Mouse (Mus musculus) left cerebral cortex, postnatal 14 days (tissue): Measurements from ENCODE around the gene Nol9. TPM values are rescaled to one million over a fixed set of nuclear protein-coding genes. Genes with fewer than 3 reads are reported as not detected.
A peak's percentile ranks its signal among the peaks of the same experiment; 100 is the strongest.

Experiments
- DNase-seq, 2 experiments: peaks; one replicate each; pipeline ENCODE4 v3.0.0; 2021 to 2022; ENCODE audit warnings: low spot score in 2 of 2, mixed read lengths in 1 of 2
- intact Hi-C: fragments of 180-260 bp; cut with DNase I; formaldehyde crosslinking; loops from one replicate; pipeline ENCODE4 v1.15.1; 2025
- long read RNA-seq, 2 experiments: library from polyadenylated mRNA; stranded (forward); transcript quantifications; one replicate each; pipeline ENCODE4 v2.0.0; 2021
- total RNA-seq, 2 experiments: library from RNA; stranded (reverse); gene quantifications; 2 replicates each; pipeline ENCODE4 v1.2.3; 2021

Gene Nol9
- 10 to 100 TPM; 21.3 to 21.9 TPM for total RNA-seq
- long read RNA-seq, experiment 1, transcript Nol9-201 (12 exons, 3,722 nt) = major isoform, 15 of 23 reads
- long read RNA-seq, experiment 1, partial matches to known transcripts = 1 of 23 reads
- long read RNA-seq, experiment 1, other reads (novel, unspliced or antisense) = 7 of 23 reads
- long read RNA-seq, experiment 2, transcript Nol9-201 (12 exons, 3,722 nt) = major isoform, 13 of 24 reads
- long read RNA-seq, experiment 2, partial matches to known transcripts = 3 of 24 reads
- long read RNA-seq, experiment 2, other reads (novel, unspliced or antisense) = 7 of 24 reads

DNA sequence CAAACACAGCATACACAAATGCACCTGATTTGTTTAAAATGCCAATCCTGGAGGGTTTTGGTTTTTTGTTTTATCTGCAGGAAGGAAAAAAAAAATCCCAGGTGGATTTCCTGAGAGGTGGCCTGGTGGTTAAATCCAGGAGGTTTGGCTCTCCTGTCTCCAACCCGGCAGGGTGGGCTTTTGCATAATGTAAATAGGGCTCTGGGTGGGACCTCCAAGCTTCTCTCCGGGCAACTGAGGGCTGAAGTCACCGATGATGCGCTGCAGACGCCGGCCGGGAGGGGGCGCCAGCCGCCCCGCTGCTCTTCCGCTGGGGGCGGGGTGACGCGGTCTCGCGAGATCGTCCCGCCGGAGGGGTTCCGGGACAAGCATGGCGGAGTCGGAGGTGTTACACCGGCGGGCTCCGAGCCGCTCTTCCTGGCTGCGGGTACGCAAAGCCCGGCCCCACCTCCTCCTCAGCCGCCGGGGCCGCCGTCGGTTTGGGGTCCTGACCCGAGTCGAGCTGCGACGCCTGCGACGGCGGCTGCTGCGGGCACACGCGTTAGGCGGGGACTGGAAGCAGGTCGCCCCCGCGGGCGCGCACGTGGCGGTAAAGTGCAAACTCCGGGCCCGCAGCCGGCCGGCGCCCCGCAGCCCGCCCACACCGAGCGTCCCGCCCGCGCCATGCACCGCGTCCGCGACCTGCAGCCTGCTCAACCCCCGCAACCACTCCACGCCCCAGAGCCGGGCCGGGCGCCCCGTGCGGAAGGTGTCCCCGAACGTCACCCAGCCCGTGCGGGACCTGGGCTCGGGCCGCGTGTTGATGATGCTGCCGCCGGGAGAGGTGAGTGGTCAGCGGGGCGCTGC lies at the start of gene Nol9:
Gene Nol9, plus strand, starts transcription at position 337 of the 846 bp plus-strand sequence.
- intact Hi-C loops = loop anchor here (5.0 kb wide), 2 partner anchors 57 to 58 kb away; no protein-coding TSS in a partner anchor
- DNase-seq = peak; percentile 90 to 93

DNA sequence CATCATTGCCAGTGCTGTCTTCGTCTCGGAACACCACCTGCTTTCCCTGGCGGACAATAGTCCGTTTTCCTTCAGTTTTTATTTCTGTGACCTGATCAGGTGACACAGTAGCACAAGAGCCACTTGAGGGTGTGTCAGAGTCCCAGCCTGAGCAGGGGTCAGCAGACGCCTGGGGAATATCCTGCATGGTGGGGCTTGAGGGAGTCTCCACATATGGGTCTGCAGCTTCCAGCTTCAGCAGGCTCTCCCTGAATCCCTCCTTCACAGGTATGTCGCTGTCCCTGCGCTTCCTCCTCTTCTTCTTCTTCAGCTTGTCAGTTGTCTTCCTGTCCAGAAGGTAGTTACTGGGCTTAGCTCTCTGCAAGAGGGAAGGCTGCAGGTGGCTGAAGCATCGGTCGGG lies 47.0 kb upstream of the Nol9 start:
- no peak for DNase-seq
- intact Hi-C loops = no loop called here

DNA sequence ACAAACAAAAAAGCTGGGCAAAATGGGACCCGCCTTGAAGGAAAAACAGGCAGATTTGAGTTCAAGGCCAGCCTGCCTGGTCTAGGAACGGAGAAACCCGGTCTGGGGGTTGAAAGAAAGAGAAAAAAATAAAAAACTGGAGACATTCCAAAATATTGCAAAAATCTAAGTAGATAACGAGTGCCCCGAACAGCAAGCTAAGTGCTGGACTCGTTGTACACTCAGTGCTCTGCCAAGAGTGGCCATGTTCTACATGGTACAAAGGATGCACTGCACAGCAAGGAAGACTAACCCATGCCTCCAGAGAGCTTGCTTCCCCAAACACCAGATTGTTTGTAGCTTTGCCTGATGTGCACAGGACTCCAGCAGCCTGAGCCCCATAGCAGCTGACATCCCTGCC lies 46.1 kb upstream of the Nol9 start:
- DNase-seq = no peak
- intact Hi-C loops = no loop called here

DNA sequence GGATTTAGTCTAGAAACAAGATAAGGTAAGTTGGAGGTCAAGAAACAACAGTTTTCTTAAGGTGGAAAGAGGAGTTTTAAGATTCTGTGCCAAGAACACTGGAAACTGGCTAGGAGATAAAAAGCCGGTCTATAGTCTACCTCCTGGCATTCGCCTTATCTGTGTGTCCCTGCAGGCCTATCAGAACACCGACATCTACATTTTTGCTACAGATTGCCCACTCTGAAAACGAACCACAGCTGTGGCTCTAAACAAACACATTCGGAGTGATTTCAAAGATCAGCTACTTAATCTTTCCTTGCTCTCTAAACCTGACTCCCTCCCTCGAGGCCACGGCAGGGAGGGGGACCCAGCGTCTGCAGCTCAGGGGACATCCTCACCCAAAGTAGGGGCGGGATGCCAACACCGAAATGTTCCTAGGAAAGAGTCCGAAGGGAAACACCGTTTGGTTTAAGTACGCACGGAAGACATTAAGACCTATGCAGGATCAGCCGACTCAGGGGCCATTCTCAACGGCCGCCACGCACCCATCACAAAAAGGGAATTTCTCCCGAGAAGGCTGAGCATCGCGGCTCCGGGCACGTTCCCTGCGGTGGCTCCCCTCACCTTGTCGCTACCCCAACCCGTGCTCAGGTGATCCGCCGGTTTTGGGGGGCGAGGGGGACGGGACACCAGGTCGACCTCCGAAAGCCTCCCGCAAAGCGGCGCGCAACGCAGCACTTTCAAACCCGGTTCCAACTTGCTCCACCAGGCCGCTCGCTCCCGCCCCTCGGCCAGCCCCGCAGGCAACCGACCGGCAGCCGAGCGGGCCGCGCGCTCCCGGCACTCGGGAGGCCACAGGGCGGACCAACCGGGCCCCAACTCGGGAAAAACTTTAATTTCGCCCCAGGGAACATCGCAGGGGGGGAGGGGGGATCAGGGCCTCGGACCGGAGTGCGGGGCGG lies 44.6 kb upstream of the Nol9 start:
- intact Hi-C loops = no loop called here
- no peak for DNase-seq

- intact Hi-C loops = no loop called here
- DNase-seq = no peak
Measured at GRCm38 (mm10) chr4:151995371-151996172, 43.5 kb upstream of the Nol9 start.

GRCm38 (mm10) chr4:151996173-151996950 lies 42.8 kb upstream of the Nol9 start, which contains the start of gene Phf13:
Phf13 (minus strand) TSS chr4:151996258.
- DNase-seq = peak; percentile 99
- intact Hi-C loops = no loop called here

- intact Hi-C loops = no loop called here
Measured at GRCm38 (mm10) chr4:151996951-151997222, 42.2 kb upstream of the Nol9 start.

DNA sequence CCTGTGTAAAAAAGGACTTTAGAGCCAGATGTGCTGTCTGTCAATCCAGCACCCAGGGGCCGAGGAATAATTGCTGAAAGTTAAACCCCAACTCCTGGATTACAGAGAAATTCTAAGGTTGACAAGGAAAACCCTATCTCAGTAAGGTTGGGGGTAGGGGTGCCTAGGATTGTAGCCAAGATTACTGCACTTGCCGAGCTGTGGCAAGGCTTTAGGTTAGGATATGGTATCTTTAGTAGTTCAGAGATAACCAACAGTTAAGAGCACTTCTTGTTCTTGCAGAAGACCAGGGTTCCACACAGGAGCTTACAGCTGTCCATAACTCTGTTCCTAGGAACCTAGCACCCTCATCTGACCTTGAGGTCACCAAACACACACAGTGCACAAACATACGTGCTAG lies 41.4 kb upstream of the Nol9 start:
- intact Hi-C loops = no loop called here
- no peak for DNase-seq

More at GRCm38 (mm10) chr4:151996951-151997222, 42.2 kb upstream of the Nol9 start:
- DNase-seq = no peak

DNA sequence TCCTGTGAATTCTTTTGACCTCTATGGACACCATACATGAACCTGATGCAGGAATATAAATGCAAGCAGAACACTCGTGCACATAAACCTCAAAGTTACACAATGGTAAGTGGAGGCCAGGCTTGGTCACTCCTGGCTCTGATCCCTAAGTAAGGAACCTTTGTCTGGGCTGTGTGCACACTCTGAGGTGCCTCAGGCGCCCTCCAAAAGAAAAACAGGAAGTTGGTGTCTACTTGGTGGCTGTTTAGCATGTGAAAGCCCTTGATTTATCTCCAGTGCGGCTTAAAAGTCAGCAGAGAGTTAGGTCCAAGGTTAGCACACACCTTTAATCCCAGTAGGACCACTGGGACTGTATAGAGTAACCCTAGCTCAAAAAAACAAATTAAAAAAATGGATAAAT lies 39.6 kb upstream of the Nol9 start:
- no peak for DNase-seq
- intact Hi-C loops = no loop called here

GRCm38 (mm10) chr4:152000906-152001305 lies 38.2 kb upstream of the Nol9 start:
- intact Hi-C loops = no loop called here
- DNase-seq = peak in 1 of 2 experiments; percentile 77

GRCm38 (mm10) chr4:152001335-152001734 lies 37.8 kb upstream of the Nol9 start:
- intact Hi-C loops = no loop called here
- DNase-seq = no peak

DNA sequence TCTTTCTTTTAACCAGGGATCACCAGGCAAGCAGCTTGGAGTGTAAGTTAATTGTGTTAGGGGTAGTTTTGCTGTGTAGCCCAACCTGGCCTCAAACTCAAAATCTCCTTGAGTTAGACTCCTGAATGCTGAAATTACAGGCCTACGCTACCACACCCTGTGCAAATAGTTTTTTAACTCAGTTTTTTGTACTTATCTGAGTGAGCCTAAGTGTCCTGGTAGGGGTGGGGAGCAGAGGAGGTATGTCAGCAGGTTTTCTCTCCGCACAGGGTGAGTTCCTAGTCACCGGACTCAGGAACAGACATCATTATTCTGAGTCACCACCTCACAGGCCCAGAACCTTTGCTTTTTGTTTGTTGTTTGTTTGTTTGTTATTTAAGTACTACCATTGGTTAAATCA lies 37.1 kb upstream of the Nol9 start:
- DNase-seq = no peak
- intact Hi-C loops = no loop called here

DNA sequence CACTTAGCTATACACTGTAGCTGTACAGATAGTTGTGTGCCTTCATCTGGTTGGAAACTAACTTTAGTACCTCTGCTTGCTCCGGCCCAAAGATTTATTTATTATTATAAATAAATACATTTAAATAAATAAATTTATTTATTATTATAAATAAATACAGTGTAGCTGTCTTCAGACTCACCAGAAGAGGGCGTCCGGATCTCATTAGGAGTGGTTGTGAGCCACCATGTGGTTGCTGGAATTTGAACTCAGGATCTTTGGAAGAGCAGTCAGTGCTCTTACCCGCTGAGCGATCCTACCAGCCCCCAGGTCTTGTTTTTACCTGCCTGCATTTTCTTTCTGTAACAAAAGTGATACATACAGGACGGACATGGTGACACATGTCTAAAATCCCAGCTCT lies 33.0 kb upstream of the Nol9 start:
- DNase-seq = no peak
- intact Hi-C loops = no loop called here

DNA sequence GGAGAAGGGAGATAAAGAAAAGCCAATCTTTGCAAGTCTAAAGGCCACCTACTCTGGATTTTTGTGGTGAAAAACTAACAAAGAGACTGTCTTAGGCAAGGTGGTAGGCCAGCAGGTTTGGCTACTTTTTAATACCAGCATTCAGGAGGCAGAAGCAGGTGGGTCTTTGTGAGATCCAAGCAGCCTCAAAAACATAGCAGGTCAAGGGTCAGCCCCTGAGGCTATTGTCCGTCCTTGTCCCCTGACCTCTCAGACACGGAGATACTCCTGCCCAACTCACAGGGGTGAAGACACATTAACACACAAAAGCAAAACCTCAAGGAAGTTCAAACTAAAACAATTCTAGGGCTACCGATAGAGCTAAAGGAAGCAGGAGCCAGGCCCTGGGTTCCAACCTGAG lies 32.3 kb upstream of the Nol9 start:
- intact Hi-C loops = no loop called here
- DNase-seq = no peak

DNA sequence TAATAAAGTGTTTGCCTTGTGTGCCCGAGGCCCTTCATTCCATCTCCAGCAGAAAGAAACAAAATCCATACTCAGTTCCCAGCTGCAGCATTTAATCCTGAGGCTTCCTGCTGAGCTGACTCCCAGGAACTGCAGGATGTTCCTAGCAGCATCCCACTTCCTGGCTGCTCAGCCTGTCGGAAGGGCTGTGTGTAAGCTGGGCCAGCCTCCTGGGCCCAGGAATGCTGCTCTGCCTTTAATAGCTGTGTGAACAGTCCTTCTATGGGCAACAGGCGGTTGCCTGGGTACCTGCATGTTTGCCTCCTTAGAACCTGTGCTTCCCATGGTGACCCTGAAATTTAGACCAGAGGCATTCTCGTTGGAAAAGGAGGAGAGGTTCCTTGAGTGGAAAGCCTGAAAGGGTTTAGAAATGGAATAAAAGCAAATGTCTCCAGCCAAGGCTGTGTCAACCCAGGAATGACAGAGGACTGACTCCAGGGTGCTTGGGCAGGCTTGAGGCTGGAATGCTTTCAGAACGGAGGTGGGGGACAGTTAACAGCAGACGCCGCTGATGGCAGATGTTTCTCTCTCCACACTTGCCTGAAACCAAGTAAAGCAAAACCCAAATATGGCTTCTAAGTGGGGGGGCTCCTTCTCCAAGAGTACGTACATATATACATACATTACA lies 31.5 kb upstream of the Nol9 start:
- intact Hi-C loops = no loop called here
- peak in 1 of 2 experiments; percentile 60 for DNase-seq

DNA sequence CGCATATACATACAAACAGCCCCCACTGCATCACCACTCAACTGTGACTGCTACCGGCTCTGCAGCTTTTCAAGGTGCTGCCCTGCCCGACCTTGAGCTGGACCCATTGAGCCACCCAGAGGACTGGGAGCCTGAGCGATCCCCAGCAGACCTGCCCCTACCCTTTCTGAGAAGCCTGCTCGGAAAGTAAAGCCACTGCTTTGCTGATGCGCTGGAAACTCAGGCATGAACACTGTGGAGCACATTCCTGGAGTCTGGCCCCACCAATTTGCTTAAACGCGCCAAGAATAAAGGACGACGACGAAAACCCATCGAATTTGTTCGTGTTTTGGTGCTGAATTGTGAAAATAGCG lies 31.0 kb upstream of the Nol9 start:
- intact Hi-C loops = no loop called here

DNA sequence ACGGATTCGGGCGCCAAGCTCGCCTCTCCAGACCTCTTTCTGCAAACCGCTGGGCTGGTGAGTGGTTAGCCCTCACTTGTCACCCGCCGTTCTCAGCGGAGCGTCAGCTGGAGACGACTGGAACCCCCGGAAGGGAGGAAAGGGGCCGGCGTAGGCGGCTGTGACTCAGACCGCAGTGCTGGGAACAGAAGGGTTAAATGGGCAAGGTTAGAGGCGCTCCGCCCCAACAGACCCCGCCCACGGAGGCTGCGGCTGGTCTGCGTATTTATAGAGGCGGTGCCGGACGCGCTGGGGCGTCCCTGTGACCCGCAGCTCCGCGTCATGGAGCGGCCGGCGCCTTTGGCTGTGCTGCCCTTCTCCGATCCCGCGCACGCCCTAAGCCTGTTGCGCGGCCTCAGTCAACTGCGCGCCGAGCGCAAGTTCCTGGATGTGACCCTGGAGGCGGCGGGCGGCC lies 30.5 kb upstream of the Nol9 start, which contains the start of gene Klhl21:
Gene Klhl21, plus strand, starts transcription at position 182 of the 454 bp plus-strand sequence.
- DNase-seq = peak; percentile 91 to 94
- intact Hi-C loops = no loop called here

More for the DNA sequence above, 31.0 kb upstream of the Nol9 start:
- DNase-seq = no peak
